Mouse (Mus musculus): ENCODE data around the gene Slc25a13.

- TF ChIP-seq GATA1 (IDR thresholded peaks at IDR 0.05; ENCODE audit: low read length) (no peak), TAL1 (IDR thresholded peaks at IDR 0.05; ENCODE audit: low read length) (no peak)
Observed at GRCm38 (mm10) chr6:6242114-6242513, 25.1 kb upstream of the Slc25a13 start.

All from erythroblast, embryonic 14.5 days (primary cell).